Mouse (Mus musculus): ENCODE results near the gene Dip2c. TPM values are rescaled to one million over a fixed set of nuclear protein-coding genes. Genes with fewer than 3 reads are reported as not detected.

Gene Dip2c
- polyA plus RNA-seq, 1 experiment = 3.1 TPM

DNA sequence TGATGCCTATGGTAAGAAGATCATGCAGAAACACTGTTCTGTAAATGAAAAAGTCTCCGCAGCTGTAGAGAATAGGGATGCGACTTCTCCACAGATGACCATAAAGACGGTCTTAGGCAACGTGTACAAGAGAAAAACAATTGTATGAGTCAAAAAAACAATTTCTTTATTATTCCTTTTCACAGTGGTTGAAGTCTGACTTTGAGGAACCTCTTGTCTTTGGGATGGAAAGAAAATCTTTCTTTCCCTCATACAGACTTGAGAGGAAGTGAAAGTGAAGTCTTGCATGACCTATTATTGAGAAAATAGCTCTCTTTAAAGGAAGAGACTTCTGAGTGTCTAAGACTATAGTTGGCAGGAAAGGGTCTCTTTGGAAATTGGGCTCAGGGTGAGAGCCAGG, 132.7 kb downstream of the Dip2c start:
- WGBS = 90% methylated on average over 4 of the region's 4 CpGs
- DNase-seq (ENCODE audit: low read depth, low spot score) = no peak

DNA sequence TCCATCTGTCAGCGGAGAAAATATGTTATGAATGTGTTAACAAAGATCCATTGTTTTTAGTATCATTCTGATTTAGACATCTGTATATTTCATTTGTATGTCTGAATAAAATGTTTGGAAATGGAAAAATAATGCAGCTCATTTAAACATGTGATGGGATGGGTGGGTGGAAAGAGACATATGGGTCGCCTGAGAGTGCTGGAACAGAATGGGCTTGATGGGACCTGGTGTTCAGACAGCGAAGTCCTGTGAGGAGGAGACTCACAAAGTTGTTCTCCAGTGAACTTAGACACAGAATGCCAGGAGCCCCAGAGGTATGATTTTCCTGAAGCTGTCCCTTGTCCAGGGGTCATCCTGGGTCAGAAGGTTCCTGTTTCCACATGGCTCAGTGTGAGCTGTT, 142.1 kb downstream of the Dip2c start:
- WGBS = 94% methylated on average over 3 of the region's 3 CpGs
- DNase-seq (ENCODE audit: low read depth, low spot score) = no peak

DNA sequence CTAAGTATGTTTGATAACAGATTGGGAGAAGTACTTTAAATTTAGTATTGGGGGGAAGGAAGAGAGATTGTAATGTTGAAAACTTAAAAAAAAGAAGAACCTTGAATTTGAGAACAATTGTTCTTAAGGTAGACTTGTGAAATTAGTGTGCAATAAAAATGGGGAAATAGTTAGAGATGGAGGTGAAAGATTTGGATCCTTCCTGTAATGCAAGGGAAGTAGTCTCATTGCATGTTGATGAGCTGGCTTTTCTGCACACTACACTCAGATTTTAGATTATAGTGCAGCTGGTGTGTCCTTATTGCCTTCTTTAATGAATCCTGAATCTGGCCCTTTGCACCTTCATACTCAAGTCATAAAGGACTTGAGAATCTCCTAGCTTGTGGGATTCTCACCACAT, 142.9 kb downstream of the Dip2c start:
- no peak for DNase-seq (ENCODE audit: low read depth, low spot score)

DNA sequence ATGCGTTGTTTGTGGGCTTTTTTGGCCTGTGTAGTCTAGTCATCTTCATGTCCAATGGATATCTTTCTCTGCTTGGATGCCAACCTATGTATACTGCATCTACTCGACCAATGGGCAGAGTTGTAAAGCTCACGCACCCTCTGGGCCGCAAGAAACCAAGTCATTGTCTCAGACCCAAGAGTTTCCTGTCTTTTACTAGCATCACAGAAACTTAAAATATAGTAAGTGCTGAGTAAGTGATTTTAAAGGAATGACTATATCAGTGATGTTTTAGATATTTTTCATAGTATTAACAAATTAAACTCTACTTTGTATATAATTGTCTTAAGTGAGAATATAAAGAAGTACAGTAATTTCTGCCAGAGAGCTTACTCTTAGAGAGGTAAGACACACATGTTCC, 145.6 kb downstream of the Dip2c start:
- 91% methylated on average over 4 of the region's 4 CpGs for WGBS
- DNase-seq (ENCODE audit: low read depth, low spot score) = no peak

DNA sequence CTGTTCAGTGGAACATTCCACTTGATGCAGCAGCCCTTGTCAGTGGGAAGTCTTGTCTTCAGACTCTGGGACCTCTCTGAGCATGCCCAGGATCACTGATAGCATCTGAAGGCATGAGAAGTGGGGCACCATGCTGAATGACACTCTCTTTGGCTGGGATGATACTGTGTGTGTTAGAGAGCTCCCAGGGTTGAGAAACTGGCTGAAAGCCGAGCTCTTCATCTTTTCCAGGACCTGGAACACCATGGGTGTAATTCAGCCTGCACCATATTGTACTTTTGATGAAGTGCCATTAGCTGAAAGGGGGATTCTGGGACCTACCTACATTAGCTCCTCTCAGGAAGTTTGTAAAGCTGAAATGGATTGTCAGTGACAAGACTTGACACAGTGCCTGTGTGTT, 146.5 kb downstream of the Dip2c start:
- WGBS = 76% methylated on average over 1 of the region's 1 CpGs
- DNase-seq (ENCODE audit: low read depth, low spot score) = no peak

DNA sequence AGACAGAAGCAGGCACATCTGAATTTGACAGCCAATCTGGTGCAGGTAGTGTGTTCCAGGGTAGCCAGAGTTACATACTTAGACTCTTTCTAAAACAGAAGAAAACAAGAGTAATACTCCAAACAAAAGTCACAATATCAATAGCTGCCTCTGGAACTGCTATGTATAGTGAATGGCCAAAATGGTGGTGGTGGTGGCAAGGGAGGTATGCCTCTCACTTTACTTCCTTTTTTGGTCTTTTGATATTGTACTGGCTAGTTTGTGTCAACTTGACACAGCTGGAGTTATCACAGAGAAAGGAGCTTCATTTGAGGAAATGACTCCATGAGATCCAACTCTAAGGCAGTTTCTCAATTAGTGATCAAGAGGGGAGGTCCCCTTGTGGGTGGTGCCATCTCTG, 148.1 kb downstream of the Dip2c start:
- DNase-seq (ENCODE audit: low read depth, low spot score) = no peak

DNA sequence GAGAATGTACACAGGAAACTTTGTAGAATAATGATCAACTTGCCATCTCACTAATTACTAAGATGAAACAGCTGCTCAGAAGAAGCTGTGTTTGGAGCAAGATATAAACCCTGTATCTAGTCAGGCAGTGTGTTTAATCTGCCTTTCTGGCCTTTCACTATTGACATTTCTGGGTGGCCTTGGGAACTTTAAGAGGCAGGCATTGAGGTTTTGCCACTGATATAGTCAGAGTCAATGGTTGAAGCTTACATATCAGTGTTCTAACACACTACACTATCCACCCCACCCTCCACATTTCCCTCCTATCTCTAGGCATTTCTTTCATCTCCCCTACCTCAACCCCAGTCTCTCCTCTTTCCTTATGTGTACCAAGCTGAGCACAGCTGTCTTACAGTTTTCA, 149.9 kb downstream of the Dip2c start:
- DNase-seq (ENCODE audit: low read depth, low spot score) = no peak

DNA sequence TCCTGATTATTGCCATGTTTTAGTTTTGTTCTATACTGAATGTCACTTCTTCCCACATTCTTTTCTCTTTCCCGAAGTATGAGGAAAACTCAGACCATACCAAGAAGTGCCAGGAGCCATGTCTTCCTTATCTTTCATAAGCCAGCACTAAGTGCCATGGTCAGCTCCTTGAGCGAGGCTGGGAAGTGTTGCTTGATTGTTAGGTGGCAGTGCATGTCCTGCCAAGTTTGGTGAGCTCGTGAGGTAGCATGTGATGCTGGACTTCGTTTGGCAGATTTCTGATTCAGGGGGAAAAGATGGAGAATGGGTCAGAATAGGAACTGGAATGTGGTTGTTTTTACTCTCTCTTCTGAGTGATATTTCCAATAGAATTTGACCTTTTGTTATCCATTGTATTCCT, 150.5 kb downstream of the Dip2c start:
- 70% methylated on average over 4 of the region's 4 CpGs for WGBS
- no peak for DNase-seq (ENCODE audit: low read depth, low spot score)

DNA sequence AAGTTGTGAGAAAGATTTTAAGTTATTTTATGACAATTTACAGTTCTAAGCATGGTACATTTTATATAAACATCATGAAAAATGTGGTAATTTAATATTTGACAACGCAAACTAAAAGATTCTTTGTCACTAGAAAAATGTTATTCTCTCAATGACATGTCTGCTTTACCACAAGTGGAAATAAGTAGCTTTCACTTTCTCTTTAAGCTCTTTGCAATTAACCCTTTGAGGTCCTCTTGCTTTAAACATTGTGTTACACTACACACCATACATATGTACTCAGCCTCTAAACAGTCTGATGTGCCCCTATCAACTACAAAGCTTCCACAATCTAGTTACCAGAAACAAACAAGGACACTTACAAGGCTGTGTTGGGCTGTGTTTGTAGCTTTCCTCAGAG, 153.6 kb downstream of the Dip2c start:
- no peak for DNase-seq (ENCODE audit: low read depth, low spot score)
- WGBS = 60% methylated on average over 1 of the region's 1 CpGs

DNA sequence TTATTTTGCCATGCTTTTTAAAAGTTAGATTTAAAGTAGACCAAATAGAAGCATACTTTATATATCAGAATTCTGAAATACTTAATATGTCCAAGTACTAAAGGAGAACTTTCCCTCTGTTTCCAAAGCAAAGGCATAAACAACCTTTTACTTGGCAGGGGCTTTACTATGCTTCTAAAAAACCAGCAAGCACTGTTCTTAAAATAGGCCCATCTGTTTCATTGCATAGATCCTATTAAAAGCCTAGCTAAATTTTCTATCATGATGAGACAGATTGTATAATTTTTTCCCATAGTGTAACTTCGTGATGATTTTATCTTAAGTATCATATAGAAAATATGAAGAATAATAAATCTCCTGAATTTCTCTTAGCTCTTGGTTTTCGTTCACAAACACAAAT, 154.4 kb downstream of the Dip2c start:
- 84% methylated on average over 2 of the region's 2 CpGs for WGBS
- no peak for DNase-seq (ENCODE audit: low read depth, low spot score)

DNA sequence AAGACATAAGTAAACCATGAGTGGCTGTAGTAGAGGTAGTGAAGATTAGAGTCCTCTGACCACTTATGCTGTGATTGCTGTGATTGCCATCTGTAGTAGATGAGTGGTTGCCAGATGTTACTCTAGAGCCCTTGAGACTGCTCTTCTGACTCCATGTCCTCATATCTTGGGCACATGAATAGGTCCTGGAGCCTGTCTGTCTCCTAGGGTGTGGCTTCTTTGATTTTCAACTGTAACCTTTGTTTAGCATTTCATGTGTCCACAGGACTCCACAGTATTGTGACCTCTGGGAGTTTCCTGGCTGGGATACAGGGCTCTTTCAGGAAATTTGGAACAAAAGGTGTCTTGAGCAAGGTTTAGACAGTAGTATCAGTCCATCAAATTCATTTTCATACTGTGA, 155.1 kb downstream of the Dip2c start:
- DNase-seq (ENCODE audit: low read depth, low spot score) = no peak

DNA sequence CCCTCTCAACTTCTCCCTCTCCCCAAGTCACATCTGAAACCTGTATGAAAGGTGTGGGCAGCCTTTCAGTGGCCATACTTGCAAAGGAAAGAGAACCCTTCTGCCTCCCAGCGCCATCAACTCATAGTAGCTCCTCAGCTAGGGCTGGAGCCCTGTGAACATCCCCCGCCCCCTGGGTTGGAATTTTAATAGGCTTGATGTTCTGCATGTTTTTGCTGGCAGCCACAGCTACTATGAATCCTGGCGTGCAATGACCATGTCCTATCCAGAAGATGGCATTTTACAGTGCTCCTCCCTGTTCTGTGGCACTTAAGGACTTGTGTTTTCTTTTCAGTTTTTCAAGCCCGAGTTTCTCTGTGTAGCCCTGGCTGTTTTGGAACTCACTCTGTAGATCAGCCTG, 166.7 kb downstream of the Dip2c start:
- 77% methylated on average over 4 of the region's 4 CpGs for WGBS
- DNase-seq (ENCODE audit: low read depth, low spot score) = no peak

DNA sequence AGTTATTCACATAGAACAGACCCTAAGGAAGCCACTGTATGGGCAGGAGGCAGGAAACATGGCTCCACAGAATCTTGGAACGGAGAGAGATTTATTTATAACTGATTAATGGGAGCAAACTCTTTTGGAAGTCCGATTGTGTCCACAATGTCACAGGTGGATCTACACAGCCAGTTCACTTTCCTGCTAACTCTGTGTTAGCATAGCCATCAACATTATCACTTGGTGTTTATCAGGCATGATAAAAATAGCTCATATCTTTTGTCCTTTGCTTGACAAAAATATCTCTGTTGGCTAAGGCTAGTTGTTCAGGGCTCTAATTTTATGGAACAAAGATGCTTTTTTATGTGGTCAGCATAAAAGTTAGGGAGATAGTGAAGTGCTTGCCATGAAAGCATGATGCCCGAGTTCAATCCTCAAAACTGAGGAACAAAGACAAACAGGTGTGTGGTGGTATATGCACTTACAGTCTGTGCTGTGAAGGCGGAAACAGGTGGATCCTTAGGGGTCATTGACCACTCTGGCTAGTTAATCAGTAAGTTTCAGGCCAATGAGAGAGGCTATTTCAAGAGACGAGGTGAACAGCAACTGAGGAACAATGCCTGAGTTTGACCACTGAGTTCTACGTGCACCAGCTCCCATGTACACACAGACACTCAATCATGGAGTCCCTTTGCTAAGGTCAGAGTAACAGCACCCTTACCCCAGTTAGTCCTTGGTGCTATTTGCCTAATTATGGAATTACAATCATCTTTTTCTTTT, 169.4 kb downstream of the Dip2c start:
- DNase-seq (ENCODE audit: low read depth, low spot score) = no peak
- WGBS = 56% methylated on average over 6 of the region's 6 CpGs

DNA sequence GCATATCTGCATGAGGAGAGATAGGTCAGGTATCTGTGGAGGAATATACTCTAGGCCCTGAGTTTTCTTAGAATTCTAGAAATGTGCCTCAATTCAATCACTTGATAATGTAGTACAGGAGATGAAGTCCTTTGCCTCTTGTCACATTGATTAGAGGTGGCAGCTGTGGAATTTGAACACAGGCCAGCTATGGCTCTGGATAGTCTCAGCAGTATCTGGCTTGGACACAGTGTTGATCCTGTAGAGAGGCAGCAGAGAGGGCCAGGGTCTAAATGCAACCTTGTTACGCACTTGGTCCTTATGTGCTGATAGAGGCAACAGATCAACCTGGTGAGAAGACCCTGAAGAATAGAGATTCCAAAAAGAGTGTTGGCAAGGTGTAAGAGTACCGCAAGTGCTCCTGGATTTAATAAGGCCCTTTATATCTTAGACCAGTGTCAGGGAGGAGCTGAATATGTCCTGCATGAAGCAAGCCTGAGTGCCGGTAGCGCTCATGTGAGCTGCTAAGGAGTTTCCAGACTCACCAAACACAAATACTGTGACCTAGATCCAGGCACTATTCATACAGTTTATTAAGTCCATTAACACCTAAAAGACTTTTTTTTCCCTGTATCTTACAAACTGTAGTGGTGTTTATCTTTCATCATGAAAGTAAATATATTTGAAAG, 170.3 kb downstream of the Dip2c start:
- no peak for DNase-seq (ENCODE audit: low read depth, low spot score)
- WGBS = 85% methylated on average over 4 of the region's 4 CpGs

DNA sequence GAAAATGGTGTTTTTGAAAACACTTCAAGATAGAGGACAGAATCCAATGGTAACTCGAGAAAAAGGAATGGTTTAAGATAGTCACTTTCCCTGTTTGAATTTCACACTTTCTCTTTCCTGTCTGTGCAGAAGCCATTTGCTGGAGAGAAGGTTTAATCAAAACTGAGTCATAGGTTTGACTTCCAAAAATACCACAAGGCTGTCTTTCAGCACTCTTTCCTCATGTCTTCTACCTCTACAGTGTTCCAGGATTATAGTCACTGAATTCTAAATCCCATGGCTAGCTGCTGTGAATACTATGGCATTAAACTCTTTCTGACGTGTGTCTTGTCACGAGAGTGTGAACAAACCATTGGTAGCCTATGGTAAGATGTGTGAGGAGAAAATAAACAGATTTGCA, 173.9 kb downstream of the Dip2c start:
- WGBS = 79% methylated on average over 3 of the region's 3 CpGs
- no peak for DNase-seq (ENCODE audit: low read depth, low spot score)

DNA sequence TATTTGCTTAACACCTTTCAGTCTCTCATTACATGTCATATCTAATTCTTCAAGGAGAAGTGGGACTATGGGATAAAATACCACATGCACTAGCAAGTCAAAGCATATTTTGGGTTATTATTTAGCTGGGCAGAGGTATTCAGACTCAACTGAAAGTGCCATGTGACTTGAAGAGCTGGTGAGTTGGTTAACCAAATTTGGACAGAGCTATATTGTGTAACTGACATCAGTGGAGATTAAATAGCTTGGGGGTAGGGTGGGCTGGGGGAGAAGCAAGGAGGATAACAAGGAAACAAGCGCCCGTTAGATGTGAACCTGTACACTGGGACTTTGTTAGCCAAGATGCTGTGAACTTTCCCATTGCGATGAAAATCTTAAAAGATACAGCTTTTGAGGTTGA, 175.6 kb downstream of the Dip2c start:
- WGBS = 89% methylated on average over 3 of the region's 3 CpGs
- no peak for DNase-seq (ENCODE audit: low read depth, low spot score)

DNA sequence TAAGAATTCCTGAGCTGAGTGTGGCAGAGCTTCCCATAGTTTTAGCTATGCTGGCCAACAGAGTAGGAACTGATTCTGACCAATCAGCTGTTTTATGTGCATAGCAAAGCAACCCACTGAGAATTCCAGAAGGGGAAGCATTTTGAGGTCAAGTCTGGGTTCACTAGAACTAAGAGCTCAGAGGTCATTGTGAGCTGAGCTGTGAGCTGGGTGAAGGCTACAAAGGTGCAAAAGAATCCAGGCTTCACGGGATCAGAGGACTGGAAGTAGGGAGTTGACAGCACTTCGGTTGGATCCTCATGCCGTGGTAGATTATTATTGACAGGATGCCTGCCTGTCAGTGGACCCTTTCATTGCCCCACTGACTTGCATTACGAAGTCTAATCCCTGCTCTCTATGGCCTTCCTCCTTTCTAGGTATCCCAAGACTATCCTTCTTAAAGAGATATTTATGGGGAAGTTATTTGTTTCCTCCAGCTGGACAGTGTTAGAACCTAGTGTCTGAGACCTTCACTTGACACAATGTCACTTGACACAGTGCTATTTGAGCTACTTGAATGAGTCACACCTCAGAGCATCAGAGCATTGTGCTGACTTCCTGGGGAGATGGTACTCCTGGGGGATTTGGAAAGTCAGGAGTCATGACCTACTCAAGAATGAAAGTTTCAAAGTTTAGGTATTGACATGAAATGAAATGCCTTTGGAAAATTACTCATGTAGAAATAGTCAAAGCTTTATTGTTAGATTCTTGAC, 178.3 kb downstream of the Dip2c start:
- no peak for DNase-seq (ENCODE audit: low read depth, low spot score)
- 62% methylated on average over 4 of the region's 4 CpGs for WGBS

DNA sequence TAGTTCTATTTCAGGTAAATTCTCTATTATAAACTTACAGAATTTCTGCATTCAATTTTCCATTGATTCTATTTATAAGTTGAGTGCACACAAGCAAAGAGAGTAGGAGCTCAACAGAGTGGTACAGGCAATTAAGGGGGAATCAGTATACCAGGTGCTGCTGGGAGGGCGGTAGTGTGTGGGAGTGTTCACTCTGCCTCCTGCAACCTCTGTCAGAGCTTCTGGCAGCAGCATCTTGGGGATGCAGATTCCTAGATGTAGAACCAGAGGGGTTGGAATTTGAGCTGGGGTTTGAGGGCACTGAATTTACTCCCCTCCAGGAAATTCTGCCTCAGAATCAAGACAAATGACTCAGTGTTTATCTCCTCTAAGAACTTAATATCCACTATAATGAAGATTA, 179.7 kb downstream of the Dip2c start:
- 65% methylated on average over 1 of the region's 1 CpGs for WGBS
- DNase-seq (ENCODE audit: low read depth, low spot score) = no peak

DNA sequence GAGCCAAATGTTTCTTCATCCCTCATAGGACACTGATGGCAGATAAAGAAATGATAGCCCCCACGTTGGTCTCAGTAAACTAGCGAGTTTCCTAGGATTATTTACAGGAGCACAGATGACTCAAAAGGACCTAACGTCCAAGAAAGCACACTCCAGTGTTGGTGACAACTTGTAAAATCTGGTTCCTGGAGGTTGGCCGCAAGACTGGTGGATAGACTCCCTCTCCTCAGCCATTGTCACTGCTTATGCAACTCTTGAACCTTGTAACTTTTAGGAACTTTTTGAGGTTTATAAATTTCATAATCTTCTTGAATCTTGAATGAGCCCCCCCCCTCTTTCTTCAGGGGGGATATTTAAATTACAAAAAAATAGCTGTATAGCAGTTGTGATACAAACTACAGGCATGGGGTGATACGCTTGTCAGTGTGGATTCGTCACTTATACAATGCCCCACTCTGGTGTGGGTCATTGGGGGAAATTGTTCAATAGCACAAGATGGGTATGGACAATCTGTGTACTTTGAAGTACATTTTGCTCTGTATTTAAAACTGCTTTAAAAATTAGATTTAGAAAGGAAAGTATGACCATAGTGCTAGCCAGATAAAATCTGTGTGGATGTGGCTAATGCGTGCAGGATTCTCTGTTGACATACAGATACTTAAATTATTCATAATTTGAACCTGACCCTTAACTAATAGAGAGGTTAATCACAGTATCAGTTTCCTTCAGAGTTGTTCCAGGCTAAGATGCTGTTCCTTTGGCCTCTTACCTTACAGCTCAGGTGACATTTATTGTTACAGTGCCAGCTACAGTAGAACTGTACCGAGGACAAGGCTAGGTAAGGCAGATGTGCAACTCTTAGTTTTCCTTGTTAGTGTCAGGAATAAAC, 181.3 kb downstream of the Dip2c start:
- WGBS = 83% methylated on average over 8 of the region's 8 CpGs
- DNase-seq (ENCODE audit: low read depth, low spot score) = no peak

DNA sequence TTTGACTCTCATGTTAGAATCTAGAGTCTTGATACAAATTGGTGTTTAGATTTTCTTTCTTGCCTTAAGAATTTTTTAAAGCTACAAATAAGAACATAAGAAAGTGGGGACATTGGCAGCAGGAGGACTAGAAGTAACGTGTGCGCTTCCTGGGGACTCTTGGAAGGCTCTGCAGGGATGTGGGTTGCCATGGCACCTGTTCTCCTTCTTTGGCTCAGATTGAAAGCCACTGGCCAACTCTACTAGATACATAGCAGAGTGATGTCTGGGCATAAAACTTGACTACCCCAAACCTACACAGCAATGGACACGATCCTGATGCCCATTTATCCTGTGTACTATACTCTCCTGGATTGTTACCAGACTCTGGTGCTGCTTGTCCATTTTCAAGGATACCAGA, 188.1 kb downstream of the Dip2c start:
- no peak for DNase-seq (ENCODE audit: low read depth, low spot score)
- WGBS = 93% methylated on average over 3 of the region's 3 CpGs

Measured in large intestine, adult 2 months (tissue).